Mouse (Mus musculus): ENCODE measurements around the gene Fsd1. TPM values are rescaled to one million over a fixed set of nuclear protein-coding genes. Genes with fewer than 3 reads are reported as not detected.

Fsd1 gene
- polyA plus RNA-seq, 1 experiment from 2014 or later: not detected

- 80% methylated on average over 7 of the region's 7 CpGs for WGBS (ENCODE audit: insufficient replicate concordance)
- Histone ChIP-seq H3K4me3 (ENCODE audit: low read depth, low read length) (no peak overlapping the region), H3K27me3 (ENCODE audit: insufficient read depth, low read length) (no peaks in the 10 kb centered on the region), H3K36me3 (replicated peaks; ENCODE audit: insufficient read depth, low read length) (peaks cover 58% of the 10 kb centered on the region), H3K4me2 (ENCODE audit: low read depth, low read length) (no peak overlapping the region), H3K4me1 (ENCODE audit: insufficient read depth) (peaks cover 18% of the 10 kb centered on the region), H3K9ac (replicated peaks) (no peak overlapping the region), H3K27ac (ENCODE audit: low read depth) (no peak overlapping the region), H3K9me3 (ENCODE audit: low read length) (no peaks in the 10 kb centered on the region)
- no peak for ATAC-seq
- no peak for DNase-seq
- TF ChIP-seq EP300 (IDR thresholded peaks at IDR 0.05; ENCODE audit: low read depth) (no peak), CTCF (IDR thresholded peaks at IDR 0.05; ENCODE audit: low read depth) (no peak)
Measured at GRCm38 (mm10) chr17:56017848-56018247, 31.5 kb downstream of the Fsd1 start.

DNA sequence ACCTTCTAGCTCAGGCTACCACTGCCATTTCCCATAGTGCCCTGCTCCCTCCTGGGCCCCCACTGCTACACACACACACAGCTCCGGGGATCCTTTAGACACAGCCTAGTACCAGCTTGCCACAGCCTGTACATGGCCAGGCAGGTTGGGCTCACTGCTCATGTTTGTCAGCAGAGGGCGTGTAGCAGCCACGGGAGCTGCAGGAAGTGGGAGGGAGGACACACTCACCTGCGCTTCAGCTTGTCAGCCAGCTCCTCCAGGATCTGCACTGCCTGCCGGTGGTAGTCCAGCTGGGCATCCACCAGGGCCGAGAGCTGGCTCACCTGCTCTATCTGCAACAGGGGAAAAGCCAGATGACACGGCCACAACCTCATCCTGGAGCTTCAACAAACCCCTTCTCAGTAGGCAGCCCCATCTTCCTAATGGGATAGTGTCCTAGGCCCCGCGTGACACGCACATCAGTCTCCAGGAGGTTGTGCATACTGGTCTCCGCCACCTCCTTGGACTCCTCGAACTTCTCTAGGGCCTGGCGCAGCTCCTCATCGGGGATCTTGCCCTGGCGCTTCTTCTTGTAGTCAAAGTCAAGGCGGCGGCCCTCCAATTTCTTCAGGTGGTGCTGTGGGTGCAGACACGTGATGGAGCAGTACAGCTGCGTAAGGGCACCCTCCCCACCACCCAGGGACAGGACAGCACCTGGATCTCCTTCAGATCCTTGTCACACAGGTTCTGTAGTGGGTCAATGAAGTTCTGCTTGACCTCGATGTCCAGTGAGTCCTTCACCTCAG lies 32.2 kb downstream of the Fsd1 start:
- H3K9ac ChIP-seq (replicated peaks): no peak overlapping the region
- H3K4me3 ChIP-seq (ENCODE audit: low read depth, low read length): no peak overlapping the region
- peaks cover 22% of the 10 kb centered on the region for H3K4me1 ChIP-seq (ENCODE audit: insufficient read depth)
- H3K4me2 ChIP-seq (ENCODE audit: low read depth, low read length): no peak overlapping the region
- no peak overlapping the region for H3K27ac ChIP-seq (ENCODE audit: low read depth)
- no peaks in the 10 kb centered on the region for H3K27me3 ChIP-seq (ENCODE audit: insufficient read depth, low read length)
- H3K9me3 ChIP-seq (ENCODE audit: low read length): no peaks in the 10 kb centered on the region
- peak; percentile 67 for TF ChIP-seq CTCF (IDR thresholded peaks at IDR 0.05; ENCODE audit: low read depth)
- TF ChIP-seq EP300 (IDR thresholded peaks at IDR 0.05; ENCODE audit: low read depth): no peak
- peak; percentile 30 for ATAC-seq
- peaks cover 55% of the 10 kb centered on the region for H3K36me3 ChIP-seq (replicated peaks; ENCODE audit: insufficient read depth, low read length)
- DNase-seq: no peak
- 77% methylated on average over 20 of the region's 20 CpGs for WGBS (ENCODE audit: insufficient replicate concordance)

DNA sequence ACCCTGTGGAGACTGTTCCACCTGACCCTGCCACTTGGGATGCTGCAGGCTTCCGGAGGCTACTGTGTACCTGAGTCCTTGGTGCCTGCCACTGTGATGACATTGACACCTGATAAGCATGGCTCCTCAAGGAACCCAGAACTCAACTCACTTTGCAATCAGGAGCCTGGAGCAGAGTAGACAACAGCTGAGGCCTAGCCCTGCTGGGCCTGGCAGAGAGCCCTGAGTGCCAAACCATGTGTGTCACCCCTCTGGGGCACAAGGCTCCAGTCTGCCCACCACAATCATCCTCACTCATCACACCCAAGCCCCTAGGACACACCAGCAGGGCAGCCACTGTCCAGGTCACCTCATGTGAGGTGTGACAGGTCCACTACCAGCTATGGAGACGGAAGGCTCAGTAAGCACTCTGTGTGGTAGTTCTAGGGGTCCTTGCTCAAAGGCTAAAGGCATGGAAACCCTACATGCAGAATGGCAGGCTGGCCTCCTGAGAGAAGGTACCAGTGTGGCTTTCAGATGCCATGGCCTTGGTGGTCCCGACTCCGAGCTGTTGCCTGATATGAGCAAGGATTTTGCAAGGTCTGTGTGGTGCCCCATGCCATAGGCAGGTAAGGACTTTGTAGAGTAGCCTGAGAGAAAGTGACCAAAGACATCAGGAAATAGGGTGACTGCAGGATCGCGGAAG lies 34.2 kb downstream of the Fsd1 start:
- Histone ChIP-seq H3K9me3 (ENCODE audit: low read length) (no peaks in the 10 kb centered on the region), H3K4me3 (ENCODE audit: low read depth, low read length) (no peak overlapping the region), H3K4me1 (ENCODE audit: insufficient read depth) (peaks cover 25% of the 10 kb centered on the region), H3K27ac (ENCODE audit: low read depth) (no peak overlapping the region), H3K27me3 (ENCODE audit: insufficient read depth, low read length) (no peaks in the 10 kb centered on the region), H3K4me2 (ENCODE audit: low read depth, low read length) (no peak overlapping the region), H3K9ac (replicated peaks) (no peak overlapping the region), H3K36me3 (replicated peaks; ENCODE audit: insufficient read depth, low read length) (peaks cover 50% of the 10 kb centered on the region)
- TF ChIP-seq EP300 (IDR thresholded peaks at IDR 0.05; ENCODE audit: low read depth) (no peak), CTCF (IDR thresholded peaks at IDR 0.05; ENCODE audit: low read depth) (no peak)
- ATAC-seq (no peak), DNase-seq (no peak)
- WGBS (ENCODE audit: insufficient replicate concordance): 80% methylated on average over 6 of the region's 6 CpGs

DNA sequence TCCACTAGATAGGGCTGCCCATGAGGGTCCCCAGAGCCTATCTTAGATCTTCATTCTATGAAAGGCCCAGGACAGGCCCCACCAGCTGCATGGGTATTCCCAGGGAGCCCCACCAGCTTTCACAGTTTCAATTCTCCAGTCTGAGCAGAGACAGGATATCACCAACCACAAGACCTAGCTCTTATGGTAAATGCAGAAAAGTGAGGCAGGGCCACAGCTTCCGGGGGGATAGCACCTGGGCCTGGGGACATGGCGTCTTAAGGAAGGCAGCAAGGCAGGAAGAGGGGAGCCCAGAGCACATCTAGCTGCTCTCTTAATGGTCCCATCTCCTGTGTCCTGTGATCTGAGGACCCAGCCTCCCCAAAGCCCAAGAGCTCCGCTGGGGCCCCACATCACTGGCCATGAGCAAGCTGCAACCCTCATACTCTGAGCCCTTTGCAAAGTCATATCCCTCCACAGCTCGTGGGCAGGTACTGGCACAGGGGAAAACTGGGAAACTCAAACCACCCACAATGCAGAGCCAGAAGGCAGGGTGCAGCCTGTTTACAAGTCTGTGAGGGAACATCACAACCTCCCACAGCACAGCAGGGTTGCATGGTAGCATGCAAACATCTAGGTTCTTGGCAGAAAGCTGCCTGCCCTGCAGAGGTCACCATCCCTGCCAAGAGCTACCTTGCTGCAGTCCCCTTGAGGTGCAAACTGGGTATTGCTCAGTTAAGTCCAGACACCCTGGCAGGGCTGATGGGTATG lies 35.0 kb downstream of the Fsd1 start:
- H3K4me2 ChIP-seq (ENCODE audit: low read depth, low read length): no peak overlapping the region
- no peak overlapping the region for H3K4me3 ChIP-seq (ENCODE audit: low read depth, low read length)
- H3K9me3 ChIP-seq (ENCODE audit: low read length): no peaks in the 10 kb centered on the region
- DNase-seq (no peak), ATAC-seq (no peak)
- TF ChIP-seq CTCF (IDR thresholded peaks at IDR 0.05; ENCODE audit: low read depth): no peak
- no peak for TF ChIP-seq EP300 (IDR thresholded peaks at IDR 0.05; ENCODE audit: low read depth)
- H3K9ac ChIP-seq (replicated peaks): no peak overlapping the region
- H3K4me1 ChIP-seq (ENCODE audit: insufficient read depth): peaks cover 25% of the 10 kb centered on the region
- H3K27me3 ChIP-seq (ENCODE audit: insufficient read depth, low read length): no peaks in the 10 kb centered on the region
- WGBS (ENCODE audit: insufficient replicate concordance): 55% methylated on average over 4 of the region's 4 CpGs
- H3K27ac ChIP-seq (ENCODE audit: low read depth): peak overlapping the region; percentile 16; the same call in 1 of the 2 replicates
- peaks cover 42% of the 10 kb centered on the region for H3K36me3 ChIP-seq (replicated peaks; ENCODE audit: insufficient read depth, low read length)

GRCm38 (mm10) chr17:56022131-56022988 lies 36.1 kb downstream of the Fsd1 start:
- Histone ChIP-seq H3K4me1 (ENCODE audit: insufficient read depth) (peaks cover 25% of the 10 kb centered on the region), H3K4me3 (ENCODE audit: low read depth, low read length) (no peak overlapping the region), H3K4me2 (ENCODE audit: low read depth, low read length) (no peak overlapping the region), H3K9me3 (ENCODE audit: low read length) (no peaks in the 10 kb centered on the region), H3K36me3 (replicated peaks; ENCODE audit: insufficient read depth, low read length) (peaks cover 32% of the 10 kb centered on the region), H3K27me3 (ENCODE audit: insufficient read depth, low read length) (no peaks in the 10 kb centered on the region), H3K9ac (replicated peaks) (no peak overlapping the region), H3K27ac (ENCODE audit: low read depth) (peak overlapping the region; percentile 45; the same call in 1 of the 2 replicates)
- TF ChIP-seq CTCF (IDR thresholded peaks at IDR 0.05; ENCODE audit: low read depth) (no peak), EP300 (IDR thresholded peaks at IDR 0.05; ENCODE audit: low read depth) (no peak)
- ATAC-seq (no peak), DNase-seq (no peak)
- 82% methylated on average over 2 of the region's 2 CpGs for WGBS (ENCODE audit: insufficient replicate concordance)

All from liver, postnatal 0 days (tissue).